Mouse (Mus musculus): ENCODE data around the gene Zfp184. TPM values are rescaled to one million over a fixed set of nuclear protein-coding genes. Genes with fewer than 3 reads are reported as not detected.

Gene Zfp184
- total RNA-seq, 1 experiment from 2014 or later = 13.1 TPM

GRCm38 (mm10) chr13:21919836-21920431, 25.0 kb upstream of the Zfp184 start:
- ATAC-seq (replicated peaks; ENCODE audit: low read depth, poor library complexity, severe bottlenecking) = no peak

DNA sequence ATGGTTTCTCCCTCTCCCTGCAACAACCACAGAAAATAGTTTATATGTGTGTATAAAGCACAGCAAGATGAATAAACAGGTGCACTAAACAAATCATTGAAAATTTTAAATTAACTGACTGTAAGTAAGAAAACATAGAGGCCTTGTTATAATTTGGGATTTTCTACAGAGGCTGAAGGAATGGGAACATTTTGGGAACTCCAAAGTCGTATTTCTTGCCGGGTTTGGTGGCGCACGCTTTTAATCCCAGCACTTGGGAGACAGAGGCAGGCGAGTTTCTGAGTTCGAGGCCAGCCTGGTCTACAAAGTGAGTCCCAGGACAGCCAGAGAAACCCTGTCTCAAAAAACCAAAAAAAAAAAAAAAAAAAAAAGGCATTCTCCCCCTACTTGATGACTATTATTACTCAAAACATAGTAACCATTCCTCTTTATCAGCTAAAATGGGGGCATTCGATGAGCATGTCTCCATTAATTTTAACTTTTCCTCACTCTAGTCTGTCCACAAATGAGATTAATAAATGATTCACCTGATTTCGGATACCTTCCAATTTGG, 24.1 kb upstream of the Zfp184 start:
- no peak for ATAC-seq (replicated peaks; ENCODE audit: low read depth, poor library complexity, severe bottlenecking)

DNA sequence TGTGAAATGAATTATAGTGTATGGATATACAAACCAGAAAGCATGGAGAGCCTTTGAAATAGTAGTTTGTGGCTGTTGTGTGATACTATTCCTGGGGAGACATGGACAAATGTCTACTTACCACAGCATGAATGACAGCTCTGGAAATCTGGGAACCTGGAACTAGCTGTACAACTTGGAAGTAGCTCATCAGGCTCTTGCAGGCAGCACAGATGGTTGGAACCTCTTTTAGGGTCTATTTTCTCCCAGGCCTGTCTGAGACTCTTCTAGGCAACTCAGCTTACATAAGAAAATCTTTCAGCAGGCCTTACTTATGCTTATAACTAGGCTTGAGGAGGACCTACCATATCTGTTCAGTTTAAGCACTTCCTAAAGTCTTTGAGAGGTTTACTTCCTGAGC, 21.5 kb upstream of the Zfp184 start:
- no peak for ATAC-seq (replicated peaks; ENCODE audit: low read depth, poor library complexity, severe bottlenecking)

DNA sequence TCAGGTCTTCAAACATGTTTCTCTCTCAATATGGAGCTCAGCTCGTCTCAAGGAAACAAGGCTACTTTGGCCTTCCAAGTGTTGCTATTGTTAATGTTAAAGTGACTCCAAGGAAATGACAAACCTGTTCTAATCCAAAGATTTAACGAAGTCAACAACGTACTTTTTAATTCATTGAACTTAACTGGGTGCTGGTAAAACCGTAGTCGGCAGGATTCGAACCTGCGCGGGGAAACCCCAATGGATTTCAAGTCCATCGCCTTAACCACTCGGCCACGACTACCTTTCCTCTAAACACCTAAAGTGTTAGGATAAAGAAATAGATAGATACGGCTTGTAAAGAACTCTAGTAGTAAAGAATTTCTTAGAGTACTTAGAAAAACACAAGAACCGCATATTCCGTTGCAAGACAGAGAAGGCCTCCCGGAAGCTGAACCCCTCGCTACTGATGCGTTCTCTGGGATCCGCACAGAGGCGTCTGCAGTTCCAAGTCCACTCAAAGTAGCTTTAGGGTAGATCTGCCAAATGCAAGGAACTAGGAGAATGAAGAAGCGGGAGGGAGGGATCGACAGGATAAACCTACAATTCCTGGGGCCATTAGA, 20.1 kb upstream of the Zfp184 start:
- ATAC-seq (replicated peaks; ENCODE audit: low read depth, poor library complexity, severe bottlenecking) = 0 out of 2 replicates have a peak, but pooled peaks have one; percentile 29

DNA sequence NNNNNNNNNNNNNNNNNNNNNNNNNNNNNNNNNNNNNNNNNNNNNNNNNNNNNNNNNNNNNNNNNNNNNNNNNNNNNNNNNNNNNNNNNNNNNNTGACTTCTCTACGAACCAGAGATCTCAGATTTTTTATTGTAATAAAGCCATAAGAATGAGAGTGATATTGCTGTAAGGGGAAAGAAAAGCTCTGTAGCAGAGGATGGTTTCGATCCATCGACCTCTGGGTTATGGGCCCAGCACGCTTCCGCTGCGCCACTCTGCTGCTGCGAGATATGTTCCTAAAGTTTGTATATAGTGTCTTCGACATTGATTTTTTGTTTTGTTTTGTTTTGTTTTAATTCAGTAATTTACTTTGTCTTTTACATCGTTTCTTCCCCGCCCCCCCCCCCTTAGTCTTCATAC, 13.9 kb upstream of the Zfp184 start:
- ATAC-seq (replicated peaks; ENCODE audit: low read depth, poor library complexity, severe bottlenecking) = no peak

- ATAC-seq (replicated peaks; ENCODE audit: low read depth, poor library complexity, severe bottlenecking) = no peak
Observed at GRCm38 (mm10) chr13:21931740-21932139, 13.2 kb upstream of the Zfp184 start.

DNA sequence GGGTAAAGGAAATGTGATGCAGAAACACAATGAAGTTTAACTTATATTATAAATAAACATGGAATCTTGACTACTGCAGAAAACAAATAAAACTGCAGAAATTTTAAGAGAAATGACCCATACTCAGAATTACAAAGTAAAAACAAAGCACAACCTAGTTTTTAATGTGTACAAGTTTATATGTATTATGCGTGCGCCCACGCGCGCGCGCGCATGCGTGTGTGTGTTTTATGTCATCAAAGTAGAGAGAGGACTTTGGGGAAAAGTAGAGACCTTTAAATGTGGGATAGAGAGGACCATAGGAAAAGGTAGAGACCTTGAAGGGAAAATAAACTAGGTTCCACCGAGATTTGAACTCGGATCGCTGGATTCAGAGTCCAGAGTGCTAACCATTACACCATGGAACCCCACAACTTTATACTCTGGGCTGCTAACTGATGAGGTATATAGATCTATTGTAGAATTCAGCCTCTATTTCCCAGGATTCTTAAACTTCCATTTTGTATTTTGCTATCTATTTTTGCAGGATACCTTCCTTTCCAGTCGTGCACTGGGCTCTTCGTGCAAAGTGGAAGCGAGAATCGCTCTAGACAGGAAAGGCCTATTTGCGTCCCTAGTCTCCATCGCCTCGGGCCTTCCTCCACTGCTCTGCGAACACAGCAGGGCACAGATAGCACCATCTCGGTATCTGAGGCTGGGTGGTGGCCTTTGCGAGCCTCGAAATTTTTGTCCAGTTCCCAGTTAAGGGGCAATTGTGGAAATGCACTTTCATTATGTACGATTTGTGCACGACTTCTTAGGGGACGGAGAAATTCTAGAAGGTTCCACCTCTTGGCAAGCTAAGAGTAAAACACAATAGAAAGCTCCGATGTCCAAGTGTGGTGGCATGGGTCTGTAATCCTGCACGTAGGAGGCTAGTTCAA, 11.0 kb upstream of the Zfp184 start:
- ATAC-seq (replicated peaks; ENCODE audit: low read depth, poor library complexity, severe bottlenecking) = no peak

DNA sequence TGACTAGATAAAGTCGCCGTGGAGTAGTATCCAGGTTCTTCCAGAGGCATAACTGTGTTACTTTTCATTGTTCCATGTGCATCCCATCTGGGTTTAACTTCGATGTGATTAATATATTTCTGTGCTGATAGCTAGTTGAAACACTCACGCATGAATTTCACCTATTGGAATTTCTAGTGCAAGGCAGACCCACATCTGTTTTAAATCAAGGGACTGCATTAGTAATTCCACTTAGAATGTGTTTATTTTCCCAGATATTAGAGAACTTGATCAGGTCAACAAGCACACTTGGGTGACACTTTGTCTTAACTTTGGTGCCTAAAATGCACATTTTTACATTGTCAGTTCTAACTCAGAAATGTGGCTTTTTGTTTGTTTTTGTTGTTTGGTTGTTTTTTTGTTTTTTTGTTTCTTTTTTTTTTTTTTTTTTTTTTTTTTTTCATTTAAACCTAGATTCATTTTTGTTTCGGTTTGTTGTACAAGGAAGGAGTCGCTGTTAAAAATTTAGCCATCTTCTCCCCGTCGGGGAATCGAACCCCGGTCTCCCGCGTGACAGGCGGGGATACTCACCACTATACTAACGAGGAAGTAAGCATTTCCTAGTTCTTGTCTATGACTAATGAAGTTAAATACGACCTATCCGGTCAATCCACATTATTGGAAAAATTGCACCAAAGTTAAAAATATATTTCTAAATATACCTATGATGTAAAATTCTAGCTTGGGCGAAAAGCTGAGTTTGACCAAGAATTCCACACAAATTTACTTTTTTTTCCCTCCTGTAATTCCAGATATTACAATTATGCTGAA, 9.7 kb upstream of the Zfp184 start:
- ATAC-seq (replicated peaks; ENCODE audit: low read depth, poor library complexity, severe bottlenecking) = peak; percentile 53; the same call in 1 of the 2 replicates

DNA sequence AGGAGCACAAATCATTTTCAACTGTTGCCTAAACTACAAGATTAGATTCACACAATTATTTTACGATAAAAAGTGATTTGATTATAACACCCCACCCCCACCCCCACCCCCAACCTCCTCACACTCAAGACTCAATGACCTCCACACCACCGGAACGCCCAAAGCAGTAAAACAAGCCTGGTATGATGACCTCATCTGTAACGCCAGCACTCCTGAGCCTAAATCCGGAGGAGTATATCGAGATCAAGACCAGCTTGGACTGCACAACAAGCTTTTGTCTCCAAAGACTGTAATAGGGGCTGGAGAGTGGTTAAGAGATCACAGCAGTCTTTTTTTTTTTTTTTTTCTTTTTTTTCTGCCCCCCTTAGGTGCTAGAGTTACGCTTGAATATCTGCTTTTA, 9.1 kb upstream of the Zfp184 start:
- ATAC-seq (replicated peaks; ENCODE audit: low read depth, poor library complexity, severe bottlenecking) = no peak

DNA sequence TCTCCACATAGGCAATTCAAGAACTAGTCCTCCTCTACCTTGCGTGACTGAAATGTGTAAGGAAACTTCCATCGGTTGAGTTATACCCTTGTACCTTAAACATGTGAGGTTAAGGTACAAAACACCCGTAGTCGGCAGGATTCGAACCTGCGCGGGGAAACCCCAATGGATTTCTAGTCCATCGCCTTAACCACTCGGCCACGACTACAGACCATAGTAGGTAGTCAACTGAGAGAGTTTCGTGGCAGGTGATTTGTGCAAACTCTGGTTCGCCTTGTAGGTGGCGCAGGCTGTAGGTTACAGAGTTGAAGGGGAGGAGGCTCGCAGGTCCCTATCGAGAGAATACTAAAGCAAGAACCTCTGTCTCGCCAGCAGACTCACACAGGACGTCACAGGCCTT, 7.9 kb upstream of the Zfp184 start:
- ATAC-seq (replicated peaks; ENCODE audit: low read depth, poor library complexity, severe bottlenecking) = no peak

GRCm38 (mm10) chr13:21940213-21940612, 4.7 kb upstream of the Zfp184 start:
- peak; percentile 66 for ATAC-seq (replicated peaks; ENCODE audit: low read depth, poor library complexity, severe bottlenecking)

DNA sequence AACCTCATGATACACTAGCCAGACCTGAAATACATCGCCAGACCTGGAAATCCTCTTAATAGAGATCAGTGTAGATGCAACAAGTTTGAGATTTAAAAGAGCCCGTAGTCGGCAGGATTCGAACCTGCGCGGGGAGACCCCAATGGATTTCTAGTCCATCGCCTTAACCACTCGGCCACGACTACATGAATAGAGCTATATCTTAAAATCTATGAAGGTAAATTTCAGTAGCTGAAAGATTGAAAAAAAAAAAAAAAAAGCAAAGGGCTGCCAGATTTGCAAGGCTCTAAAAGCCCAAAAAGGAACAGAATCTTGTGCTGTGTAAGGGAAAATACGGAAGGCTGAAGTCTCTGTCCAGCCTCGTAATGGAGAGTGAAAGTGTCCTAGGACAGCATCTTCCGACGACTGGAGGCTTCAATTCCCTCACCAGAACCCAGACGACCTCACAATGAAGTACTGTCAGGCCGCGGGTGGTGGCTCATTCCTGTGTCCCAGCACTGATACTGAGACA, 4.0 kb upstream of the Zfp184 start:
- ATAC-seq (replicated peaks; ENCODE audit: low read depth, poor library complexity, severe bottlenecking) = 0 out of 2 replicates have a peak, but pooled peaks have one; percentile 21

- ATAC-seq (replicated peaks; ENCODE audit: low read depth, poor library complexity, severe bottlenecking) = no peak
Observed at GRCm38 (mm10) chr13:21943644-21944043, 1.2 kb upstream of the Zfp184 start.

GRCm38 (mm10) chr13:21944592-21944925, 335 bp upstream of the Zfp184 start:
- ATAC-seq (replicated peaks; ENCODE audit: low read depth, poor library complexity, severe bottlenecking) = peak; percentile 32

DNA sequence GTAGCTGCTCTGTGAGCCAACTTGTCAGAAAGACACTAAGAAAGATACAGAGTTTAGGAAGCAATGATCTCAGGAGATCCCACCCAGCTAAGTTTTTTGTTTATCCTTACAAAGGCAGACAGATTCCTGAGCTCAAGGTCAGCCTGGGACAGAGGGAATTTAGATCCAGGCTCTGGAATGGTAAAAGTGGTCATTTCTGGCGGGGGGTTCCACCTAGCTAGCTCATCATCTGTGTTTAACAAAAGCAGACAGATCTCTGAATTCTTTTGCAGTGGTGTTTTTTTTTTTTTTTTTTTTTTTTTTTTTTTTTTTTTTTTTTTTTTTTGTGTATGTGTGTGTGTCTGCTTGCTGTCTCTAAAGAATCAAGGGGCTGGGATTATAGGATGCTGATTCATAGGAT, 24.4 kb downstream of the Zfp184 start:
- ATAC-seq (replicated peaks; ENCODE audit: low read depth, poor library complexity, severe bottlenecking) = no peak

- no peak for ATAC-seq (replicated peaks; ENCODE audit: low read depth, poor library complexity, severe bottlenecking)
Observed at GRCm38 (mm10) chr13:21969816-21970215, 24.9 kb downstream of the Zfp184 start.

- no peak for ATAC-seq (replicated peaks; ENCODE audit: low read depth, poor library complexity, severe bottlenecking)
Observed at GRCm38 (mm10) chr13:21971641-21972040, 26.7 kb downstream of the Zfp184 start.

DNA sequence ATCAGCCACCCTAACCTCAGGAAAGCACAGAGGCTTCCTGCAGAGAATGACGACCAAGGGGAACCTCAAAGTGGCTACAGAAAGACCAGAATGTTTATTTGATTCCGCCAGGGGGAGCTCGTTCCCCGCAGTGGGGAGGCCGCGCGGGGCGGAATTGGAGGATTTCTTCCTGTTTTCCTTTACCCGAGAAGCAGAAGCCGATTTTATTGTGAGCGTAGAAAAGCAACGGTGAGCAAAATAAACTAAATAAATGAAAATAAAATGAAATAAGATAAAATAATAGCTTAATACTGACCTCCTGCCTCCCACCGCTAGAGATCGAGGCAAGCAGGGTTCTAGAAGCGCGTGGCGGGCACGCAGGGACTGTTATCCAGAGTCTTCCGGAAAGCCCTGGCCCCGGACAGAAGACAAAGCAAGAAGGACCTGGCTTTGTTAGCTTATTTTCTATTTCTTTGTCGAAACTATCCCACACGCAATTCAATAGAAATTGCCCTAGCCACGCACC, 29.4 kb downstream of the Zfp184 start:
- ATAC-seq (replicated peaks; ENCODE audit: low read depth, poor library complexity, severe bottlenecking) = peak; percentile 90

DNA sequence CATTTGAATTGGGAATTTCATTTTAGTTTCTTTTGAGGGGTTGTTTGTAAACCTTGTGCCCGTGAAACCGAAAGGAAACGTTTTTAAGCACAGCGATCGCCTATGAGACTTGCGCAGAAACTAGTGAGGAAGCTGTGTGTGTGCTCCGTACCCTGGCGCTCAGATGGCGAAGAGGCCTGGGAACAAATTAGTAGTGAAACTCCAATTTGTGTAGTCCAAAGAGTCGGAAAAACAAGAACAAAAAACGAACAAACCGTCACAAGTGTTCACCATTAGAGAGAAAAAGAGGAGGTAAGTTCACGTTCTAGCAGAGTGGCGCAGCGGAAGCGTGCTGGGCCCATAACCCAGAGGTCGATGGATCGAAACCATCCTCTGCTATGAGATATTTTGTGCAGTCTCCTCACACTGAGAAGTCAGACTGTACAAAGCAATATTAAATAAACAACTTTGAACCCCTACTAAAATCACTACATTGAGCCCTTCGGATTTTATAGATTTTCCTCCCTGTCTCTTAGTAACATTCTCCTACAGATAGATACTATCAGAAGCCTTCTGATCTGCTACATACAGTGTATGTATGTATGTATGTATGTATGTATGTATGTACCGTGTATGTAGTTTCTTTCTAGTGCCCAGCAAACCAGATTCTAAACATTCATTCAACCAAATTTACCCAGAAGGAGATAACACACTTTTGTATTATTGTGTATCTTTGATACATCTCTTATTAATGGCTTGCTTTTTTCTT, 30.0 kb downstream of the Zfp184 start:
- ATAC-seq (replicated peaks; ENCODE audit: low read depth, poor library complexity, severe bottlenecking) = peak; percentile 62
